Mouse (Mus musculus) inflammation-experienced regulatory T-cells, adult 6 months (primary cell): Measurements from ENCODE around the gene Blm. TPM values are rescaled to one million over a fixed set of nuclear protein-coding genes. Genes with fewer than 3 reads are reported as not detected.
"Not testable (repeated sequence)": the region's sequence is repeated elsewhere in the genome, so short reads cannot be mapped to it uniquely, and the experiment has no call there.

Experiments
- ATAC-seq: one replicate; pipeline ENCODE4 v1.8.0; 2017
- polyA plus RNA-seq, 3 experiments: library from polyadenylated mRNA; unstranded; fragments of 100-300 nt; shearing (Covaris generic); gene quantifications; one replicate each; pipeline ENCODE4 v1.2.1; 2017

The Blm gene
- polyA plus RNA-seq, 3 experiments from 2014 or later: 6.5 to 10.1 (median 9.6) TPM

DNA sequence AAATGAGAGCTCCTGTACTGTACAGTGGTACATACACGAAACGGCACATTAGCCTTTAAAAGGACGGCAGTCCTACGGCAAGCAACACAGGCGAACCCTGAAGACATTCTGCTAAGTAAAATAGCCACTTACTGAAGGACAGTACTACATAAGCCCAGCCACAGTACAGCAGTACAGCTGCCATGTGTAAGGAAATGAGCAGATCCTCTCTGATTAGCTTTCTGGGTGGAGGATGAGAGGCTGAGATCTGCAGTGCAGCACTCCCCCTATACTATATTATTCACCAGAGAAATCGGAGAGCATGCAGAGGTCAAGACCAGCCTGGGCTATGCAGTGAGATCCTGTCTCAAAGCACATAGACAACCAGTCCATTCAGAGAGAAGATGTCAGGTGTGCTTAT, 3.8 kb downstream of the Blm start:
- ATAC-seq: no peak

DNA sequence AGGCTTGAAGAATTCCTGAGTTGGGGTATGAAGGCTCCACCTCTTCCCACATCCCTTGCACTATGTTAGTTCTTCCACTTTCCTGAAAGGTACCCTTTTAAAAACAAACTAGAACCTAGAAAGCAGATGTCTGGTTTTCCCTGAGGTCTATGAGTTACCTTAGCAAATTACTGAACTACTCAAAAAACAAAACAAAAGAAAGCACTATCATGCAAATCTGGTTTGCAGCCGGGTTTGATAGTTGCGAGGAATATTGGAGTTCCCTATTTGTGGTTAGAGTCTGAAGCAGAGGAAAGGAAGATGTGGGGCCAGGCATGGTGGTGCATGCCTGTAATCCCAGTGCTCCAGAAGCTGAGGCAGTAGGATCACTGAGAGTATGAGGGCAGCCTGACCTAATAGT, 4.3 kb downstream of the Blm start:
- ATAC-seq: no peak

DNA sequence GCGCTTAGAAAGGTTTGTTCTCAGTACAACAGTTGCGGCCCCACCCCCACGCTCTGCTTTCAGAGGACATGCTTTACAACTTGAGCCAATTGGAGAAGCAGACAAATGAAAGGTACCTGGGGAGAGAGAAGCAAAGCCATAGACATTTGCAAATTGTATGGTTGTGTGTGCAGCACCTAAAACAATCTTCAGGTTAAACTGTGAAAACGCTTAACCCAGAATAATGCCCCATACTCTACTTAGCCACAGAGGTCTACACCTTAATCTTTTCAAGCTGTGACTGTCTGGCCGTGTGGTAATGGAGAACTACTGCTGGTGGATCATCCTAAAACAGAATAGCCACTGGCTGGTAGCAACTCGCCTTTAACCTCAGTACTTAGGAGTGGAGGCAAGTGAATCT, 8.2 kb downstream of the Blm start:
- no peak for ATAC-seq

DNA sequence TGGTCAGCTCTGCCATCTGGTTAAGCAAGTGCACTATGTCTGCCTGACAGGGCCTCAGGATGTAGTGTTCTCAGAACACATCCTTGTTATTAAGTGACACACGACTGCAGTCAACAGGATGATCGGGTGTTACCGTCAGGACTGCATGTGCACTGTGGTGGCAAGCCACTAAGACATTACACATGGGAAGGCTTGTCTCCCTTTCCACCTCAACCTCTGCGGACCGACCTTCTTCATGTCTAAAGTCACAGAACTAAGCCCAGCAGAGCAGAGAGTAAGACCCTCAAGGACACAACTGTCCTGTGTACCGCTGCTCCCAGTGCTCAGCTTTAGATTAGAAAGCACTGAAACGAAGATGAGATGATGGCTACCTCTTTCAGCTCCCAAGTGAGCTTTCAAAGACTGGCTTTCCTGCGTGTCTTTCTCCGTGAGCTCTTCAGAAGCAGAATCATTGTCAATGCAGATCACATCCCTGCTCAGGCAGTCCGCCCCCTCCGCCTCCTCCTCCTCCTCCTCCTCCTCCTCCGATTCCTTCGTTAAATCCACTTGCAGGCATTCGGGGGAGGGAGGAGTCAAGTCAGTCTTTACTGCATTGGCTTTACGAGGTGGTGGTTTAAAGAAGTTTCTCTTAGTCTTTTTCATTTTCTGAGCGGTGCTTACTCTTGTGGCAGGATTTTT, 22.4 kb downstream of the Blm start:
- no peak for ATAC-seq

DNA sequence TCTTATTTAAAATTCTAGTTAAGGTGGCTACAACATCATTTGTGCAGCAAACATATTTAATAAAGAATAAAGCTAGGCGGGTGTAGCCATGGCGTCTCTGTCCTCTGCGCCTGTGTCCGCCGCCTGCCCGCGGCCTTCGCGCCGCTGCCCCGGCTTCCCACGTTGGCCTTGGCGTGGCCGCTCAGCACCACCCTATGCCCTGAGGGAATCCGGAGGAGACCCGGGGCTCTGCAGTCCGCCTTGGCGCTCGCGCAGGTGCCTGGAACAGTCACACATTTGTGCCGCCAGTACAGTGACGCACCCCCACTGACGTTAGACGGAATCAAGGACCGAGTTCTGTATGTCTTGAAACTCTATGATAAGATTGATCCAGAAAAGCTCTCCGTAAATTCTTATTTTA, 27.2 kb downstream of the Blm start:
- not testable (repeated sequence) for ATAC-seq

DNA sequence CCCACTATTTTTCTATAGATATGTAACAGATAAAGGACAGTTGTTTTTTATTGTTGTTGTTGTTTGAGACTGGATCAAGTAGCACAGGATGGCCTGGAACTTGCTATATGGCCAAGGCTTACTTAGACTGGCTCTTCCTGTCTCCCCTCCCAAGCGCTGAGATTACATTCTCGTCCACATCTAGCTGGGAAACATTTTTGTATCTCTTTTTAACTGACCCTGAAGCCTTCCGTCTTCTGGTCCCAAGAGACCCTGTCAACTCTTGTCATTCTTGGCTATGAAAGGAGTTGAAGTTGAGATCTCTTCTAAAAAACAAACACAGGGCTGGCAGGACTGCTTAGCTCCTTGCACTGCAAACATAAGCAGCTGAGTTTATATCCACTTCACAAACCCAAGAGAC, 28.9 kb downstream of the Blm start:
- no peak for ATAC-seq

DNA sequence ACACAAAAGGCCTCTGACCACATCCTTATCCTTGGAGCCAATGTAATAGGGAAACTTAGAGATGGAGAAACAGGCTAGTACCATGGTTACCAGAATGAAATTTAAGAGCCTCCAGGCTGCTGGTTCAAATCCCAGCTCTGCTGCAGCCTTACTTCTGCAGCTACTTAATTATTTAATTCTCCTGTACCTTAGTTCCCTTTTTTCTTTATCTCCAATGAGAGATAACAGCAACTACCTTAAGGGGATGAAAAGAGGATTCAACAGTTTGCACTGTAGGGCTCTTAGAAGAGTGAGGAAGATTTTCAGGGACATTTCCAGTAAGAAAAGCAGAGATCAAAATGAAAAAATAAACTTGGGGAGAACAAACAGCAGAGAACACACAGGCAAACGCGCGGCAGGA, 30.0 kb downstream of the Blm start:
- ATAC-seq: no peak

DNA sequence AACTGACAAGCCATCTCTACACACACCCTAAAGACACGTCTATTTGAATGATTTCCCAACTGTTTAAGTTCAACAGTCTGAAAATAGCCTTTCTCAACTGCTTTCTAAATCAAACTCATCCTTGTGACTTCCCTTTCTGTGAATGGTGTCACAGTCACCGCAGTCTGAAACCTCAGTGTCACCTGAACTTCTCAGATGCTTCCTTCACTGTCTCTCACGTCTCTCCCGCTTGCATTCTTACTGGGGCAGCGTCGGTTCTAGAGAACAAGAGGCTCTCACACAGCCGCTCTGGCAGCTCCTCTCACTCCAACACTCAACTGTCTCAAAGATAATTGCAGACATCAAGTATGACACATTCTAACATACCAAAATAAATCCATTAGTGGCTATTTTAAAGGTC, 33.9 kb downstream of the Blm start:
- ATAC-seq: no peak

DNA sequence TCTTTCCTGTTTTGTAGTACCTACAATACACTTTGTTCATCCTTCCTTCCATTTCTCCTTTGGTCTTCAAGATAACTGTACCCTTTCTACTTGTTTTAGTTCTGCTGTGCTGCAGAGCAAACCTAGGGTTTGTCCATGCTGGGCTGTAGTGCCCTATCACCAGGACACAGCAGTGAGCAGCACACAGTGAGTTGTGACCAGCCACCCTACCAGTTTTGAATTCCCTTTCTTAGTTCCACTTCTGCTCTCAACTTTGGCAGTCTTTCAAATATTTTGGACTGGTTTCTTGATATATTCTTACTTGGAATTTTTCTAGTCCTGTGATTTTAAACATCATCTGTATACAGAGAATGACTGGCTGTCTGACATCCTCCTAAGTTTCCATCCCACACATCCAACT, 34.8 kb downstream of the Blm start:
- ATAC-seq: no peak

DNA sequence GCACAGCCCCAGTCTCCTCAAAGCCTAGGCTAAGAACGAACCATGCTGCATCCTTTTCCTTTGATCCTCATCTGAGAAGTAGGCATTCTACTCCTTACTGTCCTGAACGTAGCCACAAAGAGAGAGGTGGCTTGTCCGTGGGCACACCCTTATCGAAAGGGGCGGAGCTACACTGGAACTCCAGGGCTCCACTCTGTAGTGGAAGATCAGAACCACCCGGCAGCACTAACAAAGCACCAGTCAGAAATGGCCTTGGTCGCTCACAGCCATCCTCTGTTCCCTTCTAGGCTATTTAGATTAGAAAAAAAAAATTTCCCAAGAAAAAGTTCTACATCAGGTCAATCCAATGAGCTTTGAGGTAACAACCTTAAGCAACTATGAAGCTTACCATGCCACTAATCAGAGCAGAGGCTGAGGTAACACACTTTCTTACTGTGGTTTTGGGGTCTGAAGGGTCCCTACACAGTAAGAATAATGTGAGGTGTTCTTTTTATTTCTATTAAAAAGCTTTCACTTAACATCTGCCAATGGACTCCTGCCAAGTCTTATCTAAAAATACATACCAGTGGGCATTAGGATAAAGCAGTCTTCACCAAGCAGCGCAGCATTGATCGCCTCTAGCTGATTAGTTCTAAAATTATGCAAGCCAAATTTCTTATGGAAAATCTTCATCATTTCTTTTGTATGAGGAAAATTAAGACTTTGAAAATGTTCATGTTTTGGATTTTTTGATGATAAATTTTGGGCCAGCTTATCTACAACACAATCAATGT, 35.5 kb downstream of the Blm start:
- ATAC-seq: no peak

DNA sequence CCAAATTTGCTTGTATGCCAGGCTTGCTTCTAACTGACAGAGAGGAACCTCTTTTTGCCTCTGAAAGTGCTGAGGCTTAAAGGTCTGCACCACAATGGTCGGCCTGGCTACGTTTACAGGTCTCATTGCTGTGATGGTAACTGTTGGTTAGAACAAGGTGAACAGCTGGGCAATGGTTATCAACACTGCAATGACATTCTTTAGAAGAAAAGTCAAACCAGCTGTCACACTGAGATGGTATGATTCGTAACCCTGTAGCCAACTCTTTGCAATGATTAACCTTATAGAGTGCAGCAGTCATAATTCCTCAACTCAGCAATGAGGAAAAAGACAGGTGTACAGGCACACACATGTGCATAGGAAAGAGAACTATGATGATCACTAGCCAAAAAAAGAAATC, 38.3 kb downstream of the Blm start:
- ATAC-seq: no peak

DNA sequence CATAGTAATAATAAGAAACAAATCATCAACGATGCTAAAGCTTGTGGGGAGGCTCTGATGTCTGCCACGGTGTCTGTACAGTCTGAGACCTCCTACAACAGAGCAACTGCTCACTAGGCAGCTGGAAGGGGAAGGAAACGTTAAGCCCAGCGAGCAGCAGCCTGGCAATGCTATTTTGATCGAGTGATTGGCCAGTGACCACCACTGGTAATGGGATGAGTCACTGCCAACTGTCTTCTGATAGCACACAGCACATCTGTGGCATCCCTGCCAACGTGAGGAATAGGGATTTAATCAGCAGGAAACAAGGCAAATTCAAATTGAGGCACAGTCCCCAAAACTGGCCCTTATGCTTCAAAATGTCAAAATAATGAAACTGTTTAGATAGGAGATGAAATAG, 39.7 kb downstream of the Blm start:
- no peak for ATAC-seq

DNA sequence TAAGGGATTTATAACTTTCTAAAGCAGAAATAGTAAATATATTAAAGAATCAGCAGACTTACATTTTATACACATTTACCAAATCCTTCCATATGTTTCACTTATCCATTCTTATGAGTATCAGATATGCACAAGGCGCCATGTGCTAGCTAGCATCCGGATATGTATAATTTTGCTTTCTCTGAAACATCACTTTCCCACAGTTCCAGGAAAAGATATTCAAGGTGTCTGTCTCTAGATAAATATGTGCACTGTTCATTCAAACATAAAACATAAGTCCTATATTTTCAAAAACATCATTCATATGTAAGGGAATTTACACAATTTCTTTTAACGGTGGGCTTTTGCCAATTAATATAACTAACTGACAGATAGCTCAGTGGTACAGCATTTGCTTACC, 42.9 kb downstream of the Blm start:
- no peak for ATAC-seq

DNA sequence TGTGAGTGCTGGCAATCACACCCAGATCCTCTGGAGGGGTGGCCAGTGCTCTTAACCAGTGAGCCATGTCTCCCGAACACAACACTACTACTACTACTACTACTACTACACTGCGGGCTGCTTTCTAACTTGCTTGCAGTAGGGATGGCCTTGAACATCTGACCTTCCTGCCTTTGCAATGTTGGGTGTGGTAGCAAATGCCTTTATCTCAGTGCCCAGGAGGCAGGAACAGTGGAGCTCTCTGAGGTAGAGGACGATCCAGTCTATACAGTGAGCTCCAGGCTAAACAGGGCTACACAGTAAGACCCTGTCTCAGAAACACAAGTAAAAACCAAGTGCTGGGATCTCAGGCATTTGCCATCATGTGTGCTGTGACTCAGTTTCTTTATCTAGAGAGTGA, 43.8 kb downstream of the Blm start:
- ATAC-seq: no peak

DNA sequence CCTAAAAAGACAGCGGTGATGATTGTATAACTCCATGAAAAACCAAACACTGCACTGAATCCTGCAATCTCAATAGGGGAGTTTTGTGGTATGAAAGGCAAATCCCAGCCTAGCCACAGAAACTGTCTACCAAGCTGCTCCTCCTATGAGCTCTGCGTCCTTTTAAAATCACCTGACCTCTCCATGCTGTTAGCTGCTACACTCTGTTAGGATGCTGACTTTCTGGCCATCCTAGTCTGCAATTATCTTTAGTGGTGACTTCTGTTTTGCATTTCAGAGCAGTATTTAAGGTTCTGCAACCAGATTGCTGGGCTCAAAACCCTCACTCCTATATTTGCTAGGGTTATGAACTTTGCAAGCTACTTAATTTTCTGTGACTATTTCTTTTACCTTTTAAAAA, 44.6 kb downstream of the Blm start:
- no peak for ATAC-seq

DNA sequence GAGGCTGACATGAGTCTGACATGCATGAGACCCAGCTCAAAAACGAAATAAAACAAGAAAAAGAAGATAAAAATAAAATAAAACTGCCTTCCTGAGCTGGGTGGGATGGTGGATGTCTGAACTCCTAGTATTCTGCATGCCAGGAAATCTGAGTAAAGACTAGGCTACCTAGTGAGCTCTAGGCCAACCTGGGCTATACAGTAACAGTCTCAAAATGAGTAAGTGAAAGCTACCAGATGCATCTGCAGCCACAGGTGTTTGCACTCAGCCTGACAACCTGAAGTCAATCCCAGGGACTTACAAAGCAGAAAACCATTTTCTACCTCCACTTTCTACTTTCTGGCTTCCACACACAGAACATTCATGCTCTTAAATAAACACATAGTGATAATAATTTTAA, 45.5 kb downstream of the Blm start:
- ATAC-seq: no peak

DNA sequence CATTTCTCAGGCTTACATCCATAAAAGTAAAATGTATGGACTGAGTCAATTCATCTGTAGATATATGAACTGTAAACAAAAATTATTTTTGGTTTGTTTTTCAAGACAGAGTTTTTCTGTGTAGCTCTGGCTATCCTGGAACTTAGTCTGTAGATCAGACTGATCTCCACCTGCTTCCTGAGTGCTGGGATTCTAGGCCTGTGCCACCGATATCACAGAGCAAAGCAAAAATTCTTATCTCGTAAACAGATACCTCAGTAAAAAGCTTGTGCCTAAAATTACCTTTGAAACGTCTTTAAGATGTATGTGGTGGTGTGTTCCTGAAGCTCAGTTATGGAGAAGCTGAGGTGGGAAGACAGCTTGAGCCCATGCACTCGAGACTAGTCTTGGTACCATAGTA, 47.7 kb downstream of the Blm start:
- no peak for ATAC-seq

DNA sequence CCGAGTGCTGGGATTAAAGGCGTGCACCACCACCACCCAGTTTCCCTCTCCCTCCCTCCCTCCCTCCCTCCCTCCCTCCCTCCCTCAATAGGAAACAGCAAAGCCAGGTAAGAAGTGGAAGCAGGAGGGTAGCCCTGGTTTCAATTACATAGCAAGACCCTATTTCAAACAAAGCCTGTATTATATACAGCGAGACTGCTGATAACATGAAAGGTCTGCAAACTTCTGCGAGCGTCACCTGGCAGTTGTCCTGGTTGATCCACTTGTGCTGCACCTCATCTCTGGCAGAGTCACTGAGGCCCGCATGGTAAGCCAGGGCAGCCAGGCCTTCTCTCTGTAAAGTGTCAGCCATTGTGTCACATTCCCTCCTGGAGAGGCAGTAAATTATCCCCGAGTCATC, 54.8 kb downstream of the Blm start:
- ATAC-seq: no peak

DNA sequence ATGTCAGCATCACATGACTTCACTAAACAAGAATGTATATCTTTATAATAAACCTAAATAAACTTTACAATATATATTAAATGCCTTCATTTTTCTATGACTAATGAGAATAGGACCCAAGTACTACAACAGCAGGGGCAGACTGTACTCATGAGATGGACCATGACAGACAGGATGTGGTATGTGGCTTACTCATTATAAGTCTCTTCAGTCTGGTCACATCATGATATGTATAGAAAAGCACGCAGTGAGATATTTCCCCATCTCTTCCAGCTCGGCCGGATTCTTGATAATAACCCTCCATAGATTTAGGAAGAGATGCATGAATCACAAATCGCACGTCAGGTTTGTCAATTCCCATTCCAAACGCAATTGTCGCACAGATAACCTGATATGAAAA, 61.1 kb downstream of the Blm start:
- peak; percentile 85 for ATAC-seq

DNA sequence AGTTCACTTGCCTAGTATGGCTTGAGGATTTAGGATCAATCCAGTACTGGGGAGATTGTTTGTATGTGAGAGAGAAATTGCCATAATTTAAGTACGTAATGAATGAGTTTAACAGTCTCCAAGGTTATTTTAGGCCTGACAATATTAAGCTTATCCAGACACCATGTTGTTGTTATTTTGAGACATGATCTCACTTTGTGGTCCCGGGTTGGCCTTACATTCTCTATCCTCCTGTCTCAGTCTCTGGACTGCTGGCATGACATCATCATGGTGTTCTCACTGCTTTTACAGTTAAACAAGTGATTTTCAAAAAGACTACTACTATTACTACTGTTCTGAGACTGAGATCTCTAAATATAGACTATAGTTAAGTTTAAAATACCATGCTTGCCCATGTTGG, 66.1 kb downstream of the Blm start:
- no peak for ATAC-seq

DNA sequence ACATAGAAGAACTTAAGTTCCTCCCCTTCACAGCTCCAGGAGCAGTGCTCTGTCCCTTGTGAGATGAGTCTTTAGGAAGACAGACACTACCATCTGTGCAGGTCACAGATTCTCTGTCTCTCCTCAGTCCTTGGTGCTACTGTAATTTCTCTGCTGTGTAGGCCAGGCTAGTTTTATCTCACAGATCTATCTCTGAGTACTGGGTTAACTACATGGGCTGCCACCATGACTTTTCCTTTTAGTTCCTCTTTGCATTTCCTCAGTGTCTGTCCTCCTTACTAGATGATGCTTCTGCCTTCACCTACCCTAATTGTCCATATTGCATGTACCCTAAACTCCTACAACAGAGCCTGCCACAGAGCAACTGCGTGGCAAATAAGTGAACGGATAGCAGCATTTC, 67.6 kb downstream of the Blm start:
- no peak for ATAC-seq

DNA sequence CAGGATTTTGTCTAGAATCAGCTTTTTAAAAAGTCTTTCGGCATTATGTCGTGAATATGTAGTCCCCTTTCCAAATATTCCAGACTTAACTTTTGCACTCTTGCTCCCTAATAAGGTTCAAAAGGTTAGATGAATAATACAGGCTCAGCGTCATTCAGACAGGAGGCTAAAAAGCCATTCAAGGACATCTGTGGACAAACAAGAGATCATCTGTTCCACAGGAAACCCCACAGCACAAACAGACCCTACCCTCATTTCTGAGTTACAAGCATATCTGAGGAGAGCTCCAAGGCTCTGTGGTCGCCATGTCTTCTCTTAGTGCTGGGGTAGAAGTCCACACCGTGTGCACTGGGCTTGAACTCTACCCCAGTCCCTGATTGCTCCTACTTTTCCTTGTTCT, 70.1 kb downstream of the Blm start:
- no peak for ATAC-seq

DNA sequence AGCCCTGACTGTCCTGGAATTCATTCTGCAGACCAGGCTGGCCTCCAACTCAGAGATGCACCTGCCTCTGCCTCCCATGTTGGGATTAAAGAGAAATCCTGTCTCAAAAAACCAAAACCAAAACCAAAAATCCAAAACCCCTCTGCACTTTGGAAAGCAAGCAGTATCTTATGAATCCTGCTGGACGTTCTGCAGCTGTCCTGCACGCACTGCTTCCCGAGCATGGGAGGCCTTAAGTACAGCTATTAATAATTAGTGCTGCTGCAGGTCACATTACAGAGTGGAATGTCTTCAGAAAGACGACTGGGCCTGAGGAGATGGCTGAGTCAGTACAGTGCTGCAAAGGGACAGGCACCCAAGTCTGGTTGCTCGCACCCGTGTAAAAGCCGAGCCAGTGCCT, 73.0 kb downstream of the Blm start:
- no peak for ATAC-seq

DNA sequence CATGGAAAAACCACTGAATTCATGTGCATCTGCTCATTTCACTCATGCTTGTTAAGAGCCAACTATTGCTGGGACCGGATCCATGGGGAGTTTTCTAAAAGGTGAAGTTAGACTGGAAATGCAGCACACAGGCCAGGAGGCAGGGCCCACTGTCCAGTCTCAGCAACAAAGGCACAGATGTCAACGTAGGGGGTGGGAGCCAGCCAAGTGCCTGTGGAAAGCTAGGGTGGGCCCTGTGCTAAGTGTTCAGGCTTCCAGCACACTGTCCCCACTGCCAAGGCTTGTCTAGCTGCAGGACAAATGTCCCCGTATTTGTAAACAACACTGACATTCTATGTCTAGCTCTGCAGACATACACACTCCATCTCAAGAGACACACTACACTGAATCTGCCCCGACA, 74.0 kb downstream of the Blm start:
- ATAC-seq: no peak

DNA sequence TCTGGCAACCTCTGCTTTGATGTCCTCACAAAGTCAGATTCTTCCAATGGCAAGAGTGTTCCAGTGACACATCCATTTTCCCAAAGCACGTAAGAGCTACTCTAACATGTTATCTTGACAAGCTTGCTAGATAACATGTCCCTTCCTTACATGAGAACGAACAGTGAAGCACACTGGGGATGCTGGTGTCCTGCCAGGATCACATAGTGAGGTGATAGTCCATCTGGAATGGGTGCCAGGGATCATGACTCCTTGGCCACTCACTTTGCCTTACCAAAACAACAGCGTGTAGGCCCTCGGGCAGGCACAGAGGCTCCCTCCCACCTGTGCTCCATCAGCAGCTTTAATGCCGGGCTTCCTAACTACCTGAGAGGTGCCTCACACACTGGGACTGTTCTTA, 74.7 kb downstream of the Blm start:
- ATAC-seq: no peak
